Mouse (Mus musculus) adrenal gland, postnatal 14 days (tissue): Measurements from ENCODE around the gene Mcts1. TPM values are rescaled to one million over a fixed set of nuclear protein-coding genes. Genes with fewer than 3 reads are reported as not detected.

Experiments used
- DNase-seq: peaks from one replicate; pipeline ENCODE4 v3.0.0; 2021; ENCODE audit warnings: mixed read lengths
- total RNA-seq: library from RNA; stranded (reverse); gene quantifications from 2 replicates; pipeline ENCODE4 v1.2.3, GENCODE M21; 2021

Gene Mcts1
- total RNA-seq, 1 experiment from 2014 or later: 82.5 TPM

GRCm38 (mm10) chrX:38654681-38655080, 54.3 kb downstream of the Mcts1 start:
- no peak for DNase-seq

DNA sequence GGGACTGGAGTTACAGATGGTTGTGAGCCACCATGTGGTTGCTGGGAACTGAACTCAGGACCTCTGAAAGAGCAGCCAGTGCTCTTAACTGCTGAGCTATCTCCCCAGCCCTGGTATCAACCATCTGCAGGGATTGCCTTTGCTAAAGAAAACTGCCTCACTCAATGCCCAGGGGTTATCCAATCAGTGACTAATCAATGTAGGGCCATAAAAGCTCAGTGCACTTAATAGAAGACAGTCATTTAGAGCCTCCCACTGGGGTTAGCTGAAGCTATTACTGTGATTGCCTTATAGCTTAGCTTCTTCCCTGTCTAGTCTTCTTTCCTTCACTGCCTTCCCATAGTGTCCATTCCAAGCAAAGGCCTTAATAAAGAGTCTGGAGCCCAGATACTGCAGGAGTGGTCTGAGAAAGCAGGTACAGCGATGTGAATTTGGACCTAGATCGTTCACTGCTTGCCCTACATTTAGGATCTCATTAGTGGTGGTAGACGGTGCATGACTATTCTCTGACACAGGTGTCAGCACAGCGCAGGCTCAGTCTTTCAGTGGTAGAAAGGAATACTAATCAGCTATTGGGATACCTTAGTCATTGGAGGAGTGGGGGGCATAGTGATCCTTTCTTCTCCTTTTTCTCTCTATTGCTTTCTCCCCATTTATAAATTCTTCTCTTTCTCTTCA, 56.0 kb downstream of the Mcts1 start:
- DNase-seq: no peak

Other genes starting within 250 kb of the Mcts1 start
- gene Lamp2, start 144.1 kb upstream of the Mcts1 start, total RNA-seq: 182 and 206 TPM in 2 replicates
- 33.2 and 37.2 TPM in 2 replicates for gene Cul4b, start 24.4 kb upstream of the Mcts1 start, total RNA-seq
- 19.5 and 20.4 TPM in 2 replicates for gene C1galt1c1, start 34.5 kb downstream of the Mcts1 start, total RNA-seq
- not detected in 2 replicates for gene 6030498E09Rik, start 172.1 kb downstream of the Mcts1 start, total RNA-seq